Mouse (Mus musculus): ENCODE results near the gene Gm10277. TPM values are rescaled to one million over a fixed set of nuclear protein-coding genes. Genes with fewer than 3 reads are reported as not detected.
"Not testable (repeated sequence)": the region's sequence is repeated elsewhere in the genome, so short reads cannot be mapped to it uniquely, and the experiment has no call there.

The Gm10277 gene
- total RNA-seq, 2 experiments from 2014 or later: not detected

DNA sequence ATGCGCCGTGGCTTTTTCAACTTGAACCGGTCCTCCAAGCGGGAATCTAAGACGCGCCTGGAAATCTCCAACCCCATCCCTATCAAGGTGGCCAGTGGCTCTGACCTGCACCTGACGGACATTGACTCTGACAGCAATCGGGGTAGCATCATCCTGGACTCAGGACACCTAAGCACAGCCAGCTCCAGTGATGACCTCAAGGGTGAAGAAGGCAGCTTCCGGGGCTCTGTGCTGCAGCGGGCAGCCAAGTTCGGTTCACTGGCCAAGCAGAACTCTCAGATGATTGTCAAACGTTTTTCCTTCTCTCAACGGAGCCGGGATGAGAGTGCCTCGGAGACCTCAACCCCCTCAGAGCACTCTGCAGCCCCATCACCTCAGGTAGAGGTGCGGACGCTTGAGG lies 10.1 kb downstream of the Gm10277 start:
- ATAC-seq (replicated peaks; ENCODE audit: poor library complexity, severe bottlenecking): no peak

DNA sequence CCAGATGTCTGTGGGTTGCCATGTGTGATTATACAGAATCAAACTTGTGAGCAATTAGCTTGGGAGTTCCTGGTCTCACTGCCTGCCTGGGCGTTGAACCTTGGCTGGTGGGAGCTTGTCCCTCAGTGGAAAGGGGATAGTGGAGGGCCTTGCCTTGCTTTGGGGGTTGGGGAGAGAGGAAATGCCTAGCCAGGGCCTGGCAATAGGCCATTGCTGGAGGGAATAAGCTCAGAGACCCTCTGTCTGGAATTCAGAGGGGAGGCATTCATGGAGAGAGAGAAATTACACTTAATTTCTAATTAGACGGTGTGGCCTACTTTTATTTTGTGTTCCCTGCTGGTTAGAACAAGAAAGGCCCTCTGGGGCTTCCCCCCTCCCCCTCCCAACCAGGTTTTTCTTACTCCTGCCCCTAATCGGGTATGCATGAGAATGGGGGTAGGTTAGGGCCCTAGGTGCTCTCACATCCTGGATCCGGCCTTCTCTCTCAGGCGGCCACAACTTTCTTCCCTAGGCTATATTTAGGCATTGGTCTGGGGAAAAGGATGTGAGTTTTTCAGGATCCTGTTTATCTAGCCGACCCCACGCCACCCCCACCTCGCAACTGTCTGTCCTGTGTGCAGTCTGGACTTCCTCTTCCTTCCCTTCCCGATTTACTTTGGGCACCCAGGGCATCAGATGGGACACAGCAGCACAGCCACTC lies 11.7 kb downstream of the Gm10277 start:
- peak; percentile 68 for ATAC-seq (replicated peaks; ENCODE audit: poor library complexity, severe bottlenecking)

DNA sequence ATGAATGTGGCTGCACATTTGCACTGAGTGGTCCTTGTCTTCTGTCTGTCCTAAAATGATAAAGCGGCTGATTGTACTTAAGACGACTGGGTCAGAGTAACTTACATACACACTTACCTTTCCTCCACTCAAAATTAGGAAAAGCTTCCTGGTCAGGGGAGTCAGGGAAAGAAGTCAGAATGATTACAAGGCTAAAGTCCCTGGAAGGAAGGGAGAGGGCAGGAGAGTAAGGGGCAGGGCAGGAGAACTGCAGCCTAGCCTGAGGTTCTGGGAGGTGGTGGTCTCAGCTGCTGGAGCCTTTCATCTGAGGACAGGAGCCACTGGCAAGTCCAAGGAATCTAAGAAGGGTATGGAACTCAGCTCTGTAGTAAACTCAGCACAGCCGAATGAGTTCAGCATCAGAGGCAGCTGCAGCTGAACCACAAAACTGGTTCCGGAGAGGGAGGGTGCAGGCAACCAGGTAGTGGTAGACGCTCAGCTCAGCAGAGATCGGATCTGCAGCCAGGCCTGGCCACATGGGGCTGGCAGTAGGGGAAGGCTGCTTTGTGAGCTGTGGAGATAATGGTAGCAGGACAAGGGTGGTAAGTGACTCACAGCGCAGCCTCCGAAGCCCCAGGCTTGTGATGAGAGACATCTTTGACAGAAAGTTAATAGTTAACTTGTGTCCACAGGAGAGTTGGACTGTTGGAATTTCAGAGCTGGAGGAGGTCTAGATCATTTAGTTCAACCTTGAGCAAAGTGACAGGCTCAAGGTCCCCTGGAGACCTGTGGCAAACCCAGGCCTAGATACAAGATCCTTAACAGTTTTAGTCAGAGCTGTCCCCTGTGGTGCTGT lies 15.5 kb downstream of the Gm10277 start:
- ATAC-seq (replicated peaks; ENCODE audit: poor library complexity, severe bottlenecking): no peak

DNA sequence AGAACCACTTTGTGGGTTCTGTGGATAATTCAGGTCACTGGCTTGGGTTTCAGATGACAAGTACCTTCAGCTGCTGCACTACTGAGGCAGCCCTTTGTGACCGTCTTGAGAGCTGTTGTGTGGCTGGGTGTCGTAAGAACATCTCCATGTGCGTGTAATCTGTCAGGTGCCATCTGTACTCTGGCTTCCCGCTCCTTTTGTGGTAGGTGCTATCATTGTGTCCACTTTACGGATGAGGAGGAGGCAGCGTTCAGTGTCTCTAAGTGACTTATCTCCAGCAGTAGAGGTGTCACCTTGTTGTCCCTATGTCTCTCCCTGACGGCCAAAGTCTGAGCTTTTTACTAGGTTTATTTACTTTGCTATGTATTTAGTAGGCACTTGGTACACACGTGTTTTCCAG lies 17.2 kb downstream of the Gm10277 start:
- ATAC-seq (replicated peaks; ENCODE audit: poor library complexity, severe bottlenecking): no peak

DNA sequence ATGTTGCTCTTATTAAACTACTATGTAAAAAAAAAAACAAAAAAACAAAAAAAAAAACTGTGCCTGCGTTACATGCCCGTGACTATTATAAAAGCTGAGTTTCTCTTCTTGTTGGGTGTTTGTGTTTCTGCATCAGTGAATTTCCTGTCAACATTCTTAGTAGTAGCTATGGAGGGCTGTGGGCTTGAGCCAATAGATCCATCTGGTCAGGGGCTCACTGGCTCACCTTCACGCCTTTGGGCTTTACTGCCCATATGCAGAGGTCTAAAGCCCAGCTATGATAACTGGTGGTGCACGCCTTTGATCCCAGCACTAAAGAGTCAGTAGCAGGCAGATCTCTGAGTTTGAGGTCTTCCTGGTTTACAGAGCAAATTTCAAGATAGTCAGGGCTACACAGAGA lies 18.1 kb downstream of the Gm10277 start:
- ATAC-seq (replicated peaks; ENCODE audit: poor library complexity, severe bottlenecking): no peak

DNA sequence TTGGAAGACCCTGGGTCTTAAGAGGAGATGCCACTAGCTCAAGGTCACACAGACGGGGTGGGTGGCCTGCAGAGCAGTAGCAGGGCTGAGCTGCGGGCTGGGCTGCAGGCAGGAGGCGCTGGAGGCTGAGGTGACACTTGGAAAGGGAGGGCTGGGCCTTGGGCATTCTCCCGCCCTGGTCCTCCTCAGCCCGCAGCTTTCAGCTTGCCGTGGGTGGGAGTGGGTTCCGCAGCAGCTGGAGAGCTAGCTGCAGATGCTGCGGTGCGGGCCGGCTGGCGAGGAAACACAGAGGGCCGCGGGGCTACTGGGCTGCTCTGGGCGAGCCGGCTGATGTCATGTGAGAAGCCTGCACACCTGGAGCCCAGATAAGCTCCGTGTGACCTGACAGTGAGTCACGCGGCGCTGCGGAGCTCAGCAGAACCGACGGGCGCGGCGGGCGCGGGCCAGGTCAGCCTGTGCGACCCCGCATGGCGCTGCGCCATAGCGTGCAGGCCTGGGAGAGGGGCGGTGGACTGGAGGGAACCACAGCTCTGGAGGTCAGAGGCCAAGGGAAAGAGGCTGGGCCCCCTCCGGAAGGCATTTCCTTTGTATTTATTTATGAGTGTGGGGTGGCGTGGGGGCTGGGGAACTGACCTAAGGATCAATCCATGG lies 21.1 kb downstream of the Gm10277 start:
- ATAC-seq (replicated peaks; ENCODE audit: poor library complexity, severe bottlenecking): peak; percentile 61

DNA sequence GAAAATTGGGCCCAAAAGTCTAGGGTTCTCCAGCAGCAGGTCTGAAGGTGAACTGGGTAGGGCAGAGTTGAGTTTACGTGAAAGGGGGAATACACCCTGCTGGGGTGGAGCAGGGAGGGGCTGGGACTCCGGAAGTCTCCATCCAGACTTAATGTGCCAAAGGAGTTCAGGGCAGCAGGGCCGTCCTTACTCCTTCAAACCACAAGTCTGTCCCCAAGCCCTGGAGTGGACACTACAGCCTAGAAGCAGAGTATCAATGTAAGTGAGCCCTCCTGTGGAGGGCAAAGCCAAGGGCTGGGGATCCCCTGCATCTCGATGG lies 22.1 kb downstream of the Gm10277 start:
- no peak for ATAC-seq (replicated peaks; ENCODE audit: poor library complexity, severe bottlenecking)

DNA sequence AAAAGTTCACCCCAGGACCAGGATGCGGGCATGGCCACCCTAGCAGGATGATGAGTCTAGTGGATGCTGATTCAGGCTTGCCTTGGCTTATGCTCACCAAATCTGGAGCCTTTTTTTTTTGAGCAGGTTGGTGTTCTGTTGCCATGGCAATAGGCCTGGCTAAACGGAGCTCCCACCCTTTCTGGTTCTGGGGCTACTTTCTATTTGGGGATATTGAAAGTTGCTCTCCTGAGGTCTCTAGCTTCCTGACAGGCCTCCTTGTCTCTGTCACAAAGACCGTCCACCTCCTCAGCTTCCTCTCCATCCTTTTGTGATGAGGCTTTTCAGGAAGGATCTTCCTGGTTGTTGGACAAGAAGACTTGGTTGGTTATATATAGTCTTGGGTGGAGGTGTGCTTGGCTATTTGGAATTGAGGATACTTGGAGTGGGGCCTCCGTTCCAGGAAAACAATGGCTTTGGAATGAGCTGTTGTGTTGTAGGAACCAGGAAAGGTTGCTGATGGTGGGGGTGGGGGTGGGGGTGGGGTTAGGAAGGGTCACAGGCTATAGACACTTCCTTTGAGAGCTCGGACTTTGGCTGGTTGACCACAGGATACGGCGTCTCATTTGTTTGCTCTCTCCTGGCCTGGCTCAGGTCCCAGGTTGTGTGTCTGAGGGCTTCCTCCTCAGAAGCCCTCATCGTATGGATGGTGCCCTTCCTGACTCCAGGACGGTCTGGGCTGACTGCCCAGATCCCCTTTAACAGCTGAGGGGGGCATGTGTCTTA lies 22.7 kb downstream of the Gm10277 start:
- no peak for ATAC-seq (replicated peaks; ENCODE audit: poor library complexity, severe bottlenecking)

DNA sequence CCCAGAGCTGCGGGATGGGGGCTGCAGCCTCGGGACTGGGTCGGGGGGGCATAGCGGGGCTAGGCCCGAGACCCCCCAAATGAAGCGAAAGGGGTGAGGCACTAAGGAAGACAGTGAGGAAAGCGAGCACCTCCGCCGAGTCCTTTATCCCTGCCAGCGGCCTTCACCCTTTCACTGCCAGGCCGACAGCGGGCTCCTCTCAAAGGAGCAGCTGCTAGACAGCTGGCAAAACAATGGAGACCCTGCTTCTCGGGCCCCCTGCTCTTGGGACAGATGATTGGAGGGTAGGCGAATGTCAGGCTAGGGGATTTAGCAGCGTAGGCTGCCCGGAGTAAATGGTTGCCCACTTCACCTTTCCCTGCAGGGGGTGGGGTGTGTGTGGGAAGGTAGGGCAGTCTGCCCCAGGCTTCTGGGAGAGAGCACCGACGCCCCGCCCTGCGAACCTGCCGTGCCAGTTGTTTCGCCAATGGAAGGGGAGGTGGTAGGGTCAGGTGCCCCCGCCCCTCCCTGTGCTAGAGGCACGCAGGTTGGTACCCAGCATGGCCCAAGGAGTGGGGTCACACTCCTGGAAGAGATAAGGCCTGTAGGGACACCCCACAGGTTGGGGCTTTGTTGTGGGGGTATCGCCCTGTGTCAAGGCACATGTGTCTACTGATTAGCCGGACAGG lies 23.7 kb downstream of the Gm10277 start:
- ATAC-seq (replicated peaks; ENCODE audit: poor library complexity, severe bottlenecking): peak; percentile 16; the same call in 1 of the 2 replicates

DNA sequence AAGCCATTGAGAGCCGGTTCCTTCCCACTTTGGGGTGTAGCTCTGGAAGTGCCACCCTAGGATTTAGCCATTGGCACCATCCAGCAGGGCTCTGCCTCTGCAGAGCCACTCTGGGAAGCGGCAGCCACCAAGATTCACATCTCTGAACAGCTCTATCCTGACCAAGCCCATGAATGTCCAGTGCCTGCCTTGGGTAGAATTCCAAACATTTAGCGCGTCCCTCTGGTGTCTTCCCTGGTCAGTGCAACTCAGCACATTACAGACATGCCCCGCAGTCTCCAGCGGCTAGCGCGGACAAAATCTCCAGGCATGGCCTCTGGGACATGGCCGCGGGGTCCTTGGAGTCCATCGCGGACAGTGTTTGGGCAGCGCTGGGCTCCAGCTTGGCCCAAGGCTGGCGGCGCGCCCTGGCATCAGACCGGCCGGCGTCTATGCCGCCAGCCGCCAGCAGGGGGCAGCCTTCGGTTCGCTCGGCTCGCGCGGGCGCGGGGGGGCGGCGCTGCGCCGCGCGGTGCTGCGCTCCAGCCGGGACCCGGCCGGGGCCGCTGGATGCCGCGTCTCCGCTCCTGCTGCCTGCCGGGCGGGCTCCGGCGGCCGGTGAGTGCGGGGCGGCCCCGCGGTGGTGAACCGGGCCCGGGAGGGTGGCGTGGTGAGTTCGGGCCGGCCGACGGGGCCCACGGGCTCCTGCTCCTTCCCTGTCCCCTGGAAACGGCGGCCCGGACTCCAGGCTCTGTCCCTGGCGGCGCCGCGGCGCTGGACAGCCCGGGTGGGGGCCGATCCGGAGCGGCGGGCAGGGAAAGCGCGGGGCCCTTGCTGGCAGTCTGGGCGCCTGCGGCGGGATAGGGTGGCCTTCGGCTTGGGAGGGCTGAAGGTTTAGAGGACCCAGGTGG lies 24.5 kb downstream of the Gm10277 start, which contains the start of gene Myo18a:
Gene Myo18a (plus strand): TSS at position 464 of the 890 bp plus-strand sequence.
- ATAC-seq (replicated peaks; ENCODE audit: poor library complexity, severe bottlenecking): peak; percentile 66

DNA sequence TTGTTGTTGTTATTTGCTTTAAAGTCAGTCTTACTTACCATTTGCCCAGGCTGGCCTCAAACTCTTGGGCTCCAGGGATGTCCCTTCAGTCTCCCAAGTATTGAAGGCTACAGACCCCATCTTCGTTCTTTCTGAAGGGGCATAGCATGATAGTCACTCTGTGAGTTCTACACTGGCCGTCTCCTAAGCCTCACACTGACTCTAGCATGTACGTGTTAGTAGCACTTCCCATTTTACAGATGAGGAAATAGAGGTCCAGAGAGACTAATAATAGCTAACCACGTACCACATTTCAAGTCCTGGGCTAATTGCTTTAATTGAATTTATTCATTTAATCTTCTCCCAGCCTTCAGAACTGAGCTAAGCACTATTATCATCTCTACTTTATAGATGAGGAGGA lies 27.5 kb downstream of the Gm10277 start:
- ATAC-seq (replicated peaks; ENCODE audit: poor library complexity, severe bottlenecking): no peak

DNA sequence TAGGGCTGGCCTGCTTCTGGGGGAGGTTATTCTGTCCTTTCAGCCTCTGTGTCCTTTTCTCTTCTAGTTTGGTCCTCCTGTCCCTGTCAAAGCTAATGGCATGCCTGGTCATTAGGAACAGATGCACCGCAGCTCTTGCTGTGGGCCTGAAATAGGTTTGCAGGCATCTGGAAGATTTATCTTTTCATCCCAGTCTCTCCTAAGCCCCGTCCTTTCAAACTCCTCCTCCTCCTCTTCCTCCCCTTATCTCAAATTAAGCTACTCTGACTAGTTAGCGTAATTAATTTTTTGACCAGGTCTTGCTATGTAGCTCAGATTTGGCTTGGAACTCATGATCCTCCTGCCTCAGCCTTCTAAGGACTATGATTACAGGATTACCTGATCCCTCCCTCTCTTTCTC lies 34.1 kb downstream of the Gm10277 start:
- no peak for ATAC-seq (replicated peaks; ENCODE audit: poor library complexity, severe bottlenecking)

DNA sequence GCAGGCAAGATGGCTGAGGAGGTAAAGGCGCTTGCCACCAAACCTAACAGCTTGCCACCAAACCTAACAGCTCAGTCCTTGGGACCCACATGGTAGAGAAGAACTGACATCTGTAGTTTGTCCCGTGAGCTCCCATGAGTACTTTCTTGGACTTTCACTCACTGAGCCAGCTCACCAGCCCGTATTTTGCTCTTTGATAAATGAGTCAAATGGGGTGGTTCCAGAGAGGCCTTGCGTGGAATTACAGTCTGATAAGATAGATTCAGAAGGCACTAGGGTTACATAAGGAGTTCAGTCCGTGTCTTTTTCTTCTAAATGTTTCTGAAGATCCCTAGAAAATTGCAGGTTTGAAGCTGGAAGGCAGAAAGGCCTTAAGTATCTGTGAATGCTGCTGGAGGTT lies 35.0 kb downstream of the Gm10277 start:
- ATAC-seq (replicated peaks; ENCODE audit: poor library complexity, severe bottlenecking): no peak

DNA sequence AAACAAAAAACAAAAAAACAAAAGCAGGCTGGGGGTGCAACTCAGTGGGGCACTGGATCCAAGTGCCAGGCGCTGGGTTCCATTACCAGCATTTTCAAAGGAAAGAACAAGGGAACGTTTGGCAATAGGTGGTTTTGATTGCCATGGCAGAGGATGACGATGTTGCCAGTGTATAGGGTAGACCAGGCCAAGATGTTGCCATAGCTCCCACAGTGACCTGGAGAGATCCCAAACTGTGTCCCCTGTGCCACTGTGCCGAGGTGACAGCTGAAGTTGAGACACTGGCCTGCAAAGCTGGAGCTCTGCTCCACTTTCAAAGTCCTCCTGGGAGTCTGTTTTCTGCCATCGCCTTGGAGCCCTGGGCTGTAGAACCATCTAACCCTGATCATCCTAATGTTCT lies 38.6 kb downstream of the Gm10277 start:
- no peak for ATAC-seq (replicated peaks; ENCODE audit: poor library complexity, severe bottlenecking)

DNA sequence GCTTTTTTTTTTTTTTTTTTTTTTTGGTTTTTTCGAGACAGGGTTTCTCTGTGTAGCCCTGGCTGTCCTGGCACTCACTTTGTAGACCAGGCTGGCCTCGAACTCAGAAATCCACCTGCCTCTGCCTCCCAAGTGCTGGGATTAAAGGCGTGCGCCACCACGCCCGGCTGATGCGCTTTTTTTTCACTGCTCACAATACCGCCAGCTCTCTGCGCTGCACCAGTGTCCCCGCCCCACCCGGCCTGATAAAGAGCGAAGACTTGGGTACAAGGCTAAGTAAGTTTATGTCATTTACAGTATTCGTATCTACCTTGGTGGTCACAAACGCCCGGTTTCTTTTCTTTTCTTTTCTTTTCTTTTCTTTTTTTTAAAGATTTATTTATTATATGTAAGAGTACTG lies 40.4 kb downstream of the Gm10277 start:
- ATAC-seq (replicated peaks; ENCODE audit: poor library complexity, severe bottlenecking): not testable (repeated sequence)

DNA sequence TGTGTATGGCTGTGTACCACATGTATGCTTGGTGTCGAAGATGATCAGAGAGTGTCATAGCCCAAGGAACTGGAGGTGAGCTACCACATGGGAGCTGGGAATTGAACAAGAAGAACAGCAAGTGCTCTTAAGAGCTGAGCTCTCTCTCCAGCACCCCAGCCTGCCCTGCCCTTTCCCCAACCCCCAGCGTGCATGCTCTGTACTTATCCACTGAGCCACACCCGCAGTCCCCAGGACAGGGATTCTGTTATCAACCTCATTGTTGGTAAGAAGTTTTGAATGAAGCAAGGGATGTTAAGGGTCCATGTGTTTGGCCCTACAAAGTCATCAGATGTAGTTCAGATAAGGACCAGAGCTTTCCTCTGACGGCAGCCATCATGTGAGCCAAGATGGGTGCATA lies 40.9 kb downstream of the Gm10277 start:
- ATAC-seq (replicated peaks; ENCODE audit: poor library complexity, severe bottlenecking): no peak

DNA sequence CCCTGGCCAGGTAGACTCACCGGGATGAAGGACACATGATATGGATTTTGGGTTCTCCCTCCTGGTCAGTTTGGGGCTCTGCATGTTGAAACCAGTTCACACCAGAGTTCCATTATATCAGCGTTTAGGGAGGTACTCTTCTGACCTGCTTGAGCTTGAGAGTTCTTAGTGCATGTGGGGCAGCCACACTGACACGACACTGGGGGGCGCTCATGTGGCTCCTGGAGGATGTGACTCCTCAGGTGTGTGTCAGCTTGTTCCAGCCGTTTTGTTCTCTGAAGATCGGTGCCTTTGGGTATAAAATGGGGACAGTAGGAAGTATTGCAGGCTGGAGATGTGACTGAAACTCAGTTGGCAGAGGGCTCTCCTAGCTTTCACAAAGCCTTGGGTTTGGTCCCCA lies 43.6 kb downstream of the Gm10277 start:
- 0 out of 2 replicates have a peak, but pooled peaks have one; percentile 44 for ATAC-seq (replicated peaks; ENCODE audit: poor library complexity, severe bottlenecking)

DNA sequence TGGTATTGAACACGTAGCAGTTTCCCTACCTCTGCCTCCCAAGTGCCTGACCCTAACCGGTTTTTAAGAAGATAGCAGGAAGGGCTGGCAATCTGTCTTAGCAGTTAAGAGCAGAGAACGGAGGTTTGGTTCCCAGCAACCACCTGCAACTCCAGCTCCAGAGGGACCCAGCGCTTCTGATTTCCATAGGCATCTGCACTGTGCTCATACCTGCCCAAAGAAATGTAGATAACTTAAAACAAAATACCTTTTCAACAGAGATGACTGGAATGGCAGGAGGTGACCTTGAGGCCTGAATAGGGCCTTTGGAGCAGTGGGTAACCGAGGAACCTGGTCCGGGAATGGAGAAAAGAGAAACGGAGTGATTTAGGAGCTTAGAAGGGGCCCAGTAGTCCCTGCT lies 49.0 kb downstream of the Gm10277 start:
- no peak for ATAC-seq (replicated peaks; ENCODE audit: poor library complexity, severe bottlenecking)

DNA sequence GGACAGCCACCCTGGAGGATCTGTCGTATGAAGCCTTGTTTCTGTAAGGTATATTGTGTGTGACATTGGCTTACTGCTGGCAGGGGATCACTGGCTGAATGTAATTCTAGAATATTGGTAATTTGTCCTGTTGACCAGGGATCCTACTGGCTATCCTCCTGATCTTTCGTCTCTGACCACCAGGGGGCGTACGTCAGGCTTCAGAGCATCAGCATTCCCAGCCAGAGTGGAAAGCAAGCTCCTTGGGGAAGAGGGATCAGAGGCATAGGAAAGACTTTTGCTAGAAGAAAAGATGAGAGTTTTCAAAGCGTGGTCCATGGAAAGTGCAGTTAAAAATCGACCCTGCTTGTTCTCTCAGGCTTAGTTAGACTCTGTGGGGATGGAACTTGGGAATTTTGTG lies 50.3 kb downstream of the Gm10277 start:
- ATAC-seq (replicated peaks; ENCODE audit: poor library complexity, severe bottlenecking): peak; percentile 53
